Mouse (Mus musculus) lung, postnatal 10 days (tissue): ENCODE results near the gene Ryk.
A peak's percentile ranks its signal among the peaks of the same experiment; 100 is the strongest.

ENCODE experiments used
- DNase-seq: peaks from one replicate; pipeline ENCODE4 v3.0.0; 2021

Gene Ryk

GRCm38 (mm10) chr9:102859963-102860362 is 25.2 kb downstream of the Ryk start:
- DNase-seq: no peak

- DNase-seq: no peak
Measured at GRCm38 (mm10) chr9:102860802-102861469, 26.2 kb downstream of the Ryk start.

GRCm38 (mm10) chr9:102861789-102862188 is 27.1 kb downstream of the Ryk start:
- DNase-seq: no peak

- DNase-seq: no peak
Measured at GRCm38 (mm10) chr9:102862260-102862659, 27.5 kb downstream of the Ryk start.

- peak; percentile 94 for DNase-seq
Measured at GRCm38 (mm10) chr9:102863876-102864545, 29.3 kb downstream of the Ryk start.

- peak; percentile 33 for DNase-seq
Measured at GRCm38 (mm10) chr9:102864931-102865330, 30.2 kb downstream of the Ryk start.

GRCm38 (mm10) chr9:102865946-102866737 is 31.4 kb downstream of the Ryk start:
- DNase-seq: no peak

- peak; percentile 83 for DNase-seq
Measured at GRCm38 (mm10) chr9:102866893-102867292, 32.2 kb downstream of the Ryk start.

GRCm38 (mm10) chr9:102867516-102867915 is 32.8 kb downstream of the Ryk start:
- no peak for DNase-seq

- DNase-seq: no peak
Measured at GRCm38 (mm10) chr9:102868451-102868850, 33.7 kb downstream of the Ryk start.

GRCm38 (mm10) chr9:102876054-102876690 is 41.5 kb downstream of the Ryk start:
- no peak for DNase-seq

GRCm38 (mm10) chr9:102877916-102878315 is 43.2 kb downstream of the Ryk start:
- DNase-seq: no peak

- DNase-seq: peak; percentile 85
Measured at GRCm38 (mm10) chr9:102879545-102879944, 44.8 kb downstream of the Ryk start.

GRCm38 (mm10) chr9:102884703-102885102 is 50.0 kb downstream of the Ryk start:
- DNase-seq: no peak

- peak; percentile 27 for DNase-seq
Measured at GRCm38 (mm10) chr9:102890166-102890565, 55.4 kb downstream of the Ryk start.

GRCm38 (mm10) chr9:102892480-102893355 is 58.0 kb downstream of the Ryk start:
- DNase-seq: peak; percentile 59

GRCm38 (mm10) chr9:102893356-102893870 is 58.7 kb downstream of the Ryk start:
- no peak for DNase-seq

- no peak for DNase-seq
Measured at GRCm38 (mm10) chr9:102899916-102900315, 65.2 kb downstream of the Ryk start.

- no peak for DNase-seq
Measured at GRCm38 (mm10) chr9:102902308-102902707, 67.6 kb downstream of the Ryk start.

- DNase-seq: no peak
Measured at GRCm38 (mm10) chr9:102904952-102905351, 70.2 kb downstream of the Ryk start.

- no peak for DNase-seq
Measured at GRCm38 (mm10) chr9:102906781-102907180, 72.1 kb downstream of the Ryk start.
